Mouse (Mus musculus) limb, embryonic 14.5 days (tissue): ENCODE data around the gene Wdpcp. TPM values are rescaled to one million over a fixed set of nuclear protein-coding genes. Genes with fewer than 3 reads are reported as not detected.
A peak's percentile ranks its signal among the peaks of the same experiment; 100 is the strongest.

Experiments
- ATAC-seq: fragments of 200-750 bp; cut with Nextera tagmentation; 2 replicates; pipeline ENCODE4 v1.8.0; 2017; ENCODE audit warnings: low read depth, moderate number of reproducible peaks, moderate TSS enrichment; ENCODE audit not compliant: low FRiP score
- DNase-seq: peaks from one replicate; pipeline ENCODE4 v3.0.0-alpha.2; 2015; ENCODE audit warnings: low spot score
- H3K27ac ChIP-seq: fragments of 300-500 bp; sonication (generic); replicated peaks from 2 replicates; pipeline ENCODE4 v1.5.1; 2014; ENCODE audit warnings: low read depth, mild to moderate bottlenecking, low read length, moderate library complexity, mixed read lengths
- H3K27me3 ChIP-seq: fragments of 300-500 bp; sonication (generic); 2 replicates; pipeline ENCODE4 v1.6.1; 2014; ENCODE audit warnings: low read length, mixed read lengths; ENCODE audit not compliant: control insufficient read depth, insufficient read depth
- H3K36me3 ChIP-seq: fragments of 300-500 bp; sonication (generic); 2 replicates; pipeline ENCODE4 v1.6.1; 2014; ENCODE audit warnings: mild to moderate bottlenecking, low read length, moderate library complexity, mixed read lengths; ENCODE audit not compliant: control insufficient read depth, insufficient read depth
- H3K4me1 ChIP-seq: fragments of 300-500 bp; sonication (generic); 2 replicates; pipeline ENCODE4 v1.6.1; 2014; ENCODE audit warnings: antibody characterized with exemption, low read length, mixed read lengths; ENCODE audit not compliant: control insufficient read depth, insufficient read depth
- H3K4me2 ChIP-seq: fragments of 300-500 bp; sonication (generic); replicated peaks from 2 replicates; pipeline ENCODE4 v1.6.1; 2014; ENCODE audit warnings: low read depth, mild to moderate bottlenecking, low read length, moderate library complexity; ENCODE audit not compliant: severe bottlenecking
- H3K4me3 ChIP-seq: fragments of 300-500 bp; sonication (generic); replicated peaks from 2 replicates; pipeline ENCODE4 v1.5.1; 2014; ENCODE audit warnings: low read length
- H3K9ac ChIP-seq: fragments of 300-500 bp; sonication (generic); 2 replicates; pipeline ENCODE4 v1.6.1; 2014; ENCODE audit warnings: mild to moderate bottlenecking, low read depth, low read length, moderate library complexity; ENCODE audit not compliant: severe bottlenecking
- H3K9me3 ChIP-seq: fragments of 300-500 bp; sonication (generic); 2 replicates; pipeline ENCODE4 v1.6.1; 2016; ENCODE audit warnings: low read length; ENCODE audit not compliant: control insufficient read depth
- POLR2A ChIP-seq: fragments of 200-500 bp; IDR thresholded peaks from 2 replicates; pipeline ENCODE4 v1.8.0; 2012; ENCODE audit warnings: inconsistent platforms, mild to moderate bottlenecking, moderate library complexity, borderline replicate concordance; ENCODE audit not compliant: insufficient read depth, insufficient read length; ENCODE audit errors: extremely low read depth
- WGBS: fragments of 180-500 bp; shearing (Covaris S2); extraction: QIAGEN DNeasy Blood & Tissue Kit; methylation state at CpG from one replicate; pipeline ENCODE4 v1.1.7; 2014; 5-methylcytosine and 5-hydroxymethylcytosine counted together
- polyA plus RNA-seq, 2 experiments: library from polyadenylated mRNA; depleted of rRNA in 1 of 2; stranded (reverse) in 1 of 2; unstranded in 1 of 2; fragments of >200 nt; fragmentation: Nextera tagmentation in 1 of 2; extraction: Ambion mirVana in 1 of 2; gene quantifications; 2 replicates each; pipeline versions ENCODE4 v1.2.1 to v1.2.3; 2012 to 2014

Gene Wdpcp
- polyA plus RNA-seq, 2 experiments, result 5.4 to 5.9 TPM

- DNase-seq, result no peak
- TF ChIP-seq POLR2A, result no peak
- Histone ChIP-seq H3K9ac (no peak overlapping the region), H3K27me3 (no peaks in the 10 kb centered on the region), H3K27ac (no peak overlapping the region), H3K4me1 (no peaks in the 10 kb centered on the region), H3K36me3 (no peaks in the 10 kb centered on the region), H3K4me2 (no peak overlapping the region), H3K4me3 (no peak overlapping the region), H3K9me3 (no peaks in the 10 kb centered on the region)
- no peak for ATAC-seq
- WGBS, result 70% methylated on average over 4 of the region's 4 CpGs
Observed at GRCm38 (mm10) chr11:21644231-21644630, 72.2 kb downstream of the Wdpcp start.

- Histone ChIP-seq H3K36me3 (no peaks in the 10 kb centered on the region), H3K4me1 (no peaks in the 10 kb centered on the region), H3K4me3 (no peak overlapping the region), H3K27me3 (no peaks in the 10 kb centered on the region), H3K9me3 (no peaks in the 10 kb centered on the region), H3K4me2 (no peak overlapping the region), H3K27ac (no peak overlapping the region), H3K9ac (no peak overlapping the region)
- no peak for TF ChIP-seq POLR2A
- DNase-seq (peak; percentile 8), ATAC-seq (no peak)
- 73% methylated on average over 3 of the region's 3 CpGs for WGBS
Observed at GRCm38 (mm10) chr11:21646136-21646535, 74.1 kb downstream of the Wdpcp start.

DNA sequence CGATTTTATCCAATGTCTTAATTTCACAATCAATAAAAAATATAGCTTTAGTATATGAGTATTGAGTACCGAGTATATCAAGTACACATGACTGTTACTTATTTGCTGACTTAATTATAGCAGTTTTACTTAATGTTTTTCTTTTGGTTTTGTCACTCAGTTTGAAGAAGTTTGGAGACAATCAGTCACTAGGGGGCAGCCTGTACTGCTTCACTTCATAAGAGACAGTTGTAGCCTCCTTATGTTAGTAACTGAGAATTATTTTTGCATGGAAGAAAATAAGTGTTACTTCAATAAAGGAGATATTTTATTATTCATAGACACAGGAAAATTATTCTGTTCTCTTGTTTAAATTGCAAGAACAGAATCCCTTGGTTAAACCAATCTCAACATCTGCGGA, 87.0 kb downstream of the Wdpcp start:
- DNase-seq, result peak; percentile 29
- H3K4me1 ChIP-seq, result no peaks in the 10 kb centered on the region

DNA sequence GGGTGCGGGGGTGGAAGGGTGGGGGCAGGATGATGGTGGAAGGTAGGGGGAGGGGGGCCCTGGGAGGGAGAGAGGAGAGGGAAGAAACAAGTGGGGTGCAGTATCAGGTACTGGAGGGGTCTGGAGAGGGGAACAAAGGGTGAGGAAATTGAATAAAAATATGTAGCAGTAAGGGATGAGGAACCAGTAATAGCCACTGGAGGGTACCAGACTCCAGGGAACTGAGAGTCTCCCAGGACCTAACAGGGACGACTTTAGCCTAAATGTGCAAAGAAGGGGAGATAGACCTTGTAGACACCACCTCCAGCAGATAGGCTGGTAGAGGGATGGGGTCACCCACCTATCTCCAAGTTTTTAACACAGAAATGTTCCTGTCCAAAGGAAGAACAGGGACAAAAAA, 105.0 kb downstream of the Wdpcp start:
- DNase-seq (no peak), ATAC-seq (no peak)
- H3K9me3 ChIP-seq, result no peaks in the 10 kb centered on the region
- H3K27ac ChIP-seq, result no peak overlapping the region
- 80% methylated on average over 2 of the region's 2 CpGs for WGBS
- H3K4me2 ChIP-seq, result no peak overlapping the region
- no peak for TF ChIP-seq POLR2A
- H3K27me3 ChIP-seq, result no peaks in the 10 kb centered on the region
- no peaks in the 10 kb centered on the region for H3K4me1 ChIP-seq
- no peaks in the 10 kb centered on the region for H3K36me3 ChIP-seq
- no peak overlapping the region for H3K9ac ChIP-seq
- no peak overlapping the region for H3K4me3 ChIP-seq

More for the DNA sequence above, 87.0 kb downstream of the Wdpcp start:
- H3K27ac ChIP-seq, result no peak overlapping the region
- H3K4me3 ChIP-seq, result no peak overlapping the region
- ATAC-seq, result no peak
- H3K9ac ChIP-seq, result no peak overlapping the region
- 62% methylated on average over 3 of the region's 3 CpGs for WGBS
- no peak for TF ChIP-seq POLR2A
- no peaks in the 10 kb centered on the region for H3K36me3 ChIP-seq
- H3K9me3 ChIP-seq, result no peaks in the 10 kb centered on the region
- no peak overlapping the region for H3K4me2 ChIP-seq
- H3K27me3 ChIP-seq, result no peaks in the 10 kb centered on the region

DNA sequence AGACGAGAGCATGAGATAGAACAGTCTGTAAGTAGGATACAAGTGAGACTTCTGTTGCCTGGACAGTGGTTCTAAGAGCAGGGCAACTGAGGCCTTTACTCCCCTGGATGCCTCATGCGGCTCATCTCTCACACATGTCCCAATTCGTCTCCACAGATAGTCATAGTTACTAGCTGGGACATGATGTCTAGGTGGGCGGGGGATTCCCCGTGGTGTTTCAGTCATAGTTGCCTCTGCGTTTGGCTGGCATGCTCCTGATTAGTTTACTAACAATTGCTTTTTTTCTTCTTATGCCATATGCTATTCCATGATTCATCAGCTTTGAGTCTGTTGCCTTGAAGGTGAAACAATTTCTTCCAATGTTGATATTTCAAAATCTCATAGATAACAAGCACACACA, 116.4 kb downstream of the Wdpcp start:
- whole genome bisulfite sequencing, result 75% methylated on average over 6 of the region's 6 CpGs
- ATAC-seq (no peak), DNase-seq (no peak)
- Histone ChIP-seq H3K4me2 (no peak overlapping the region), H3K27me3 (no peaks in the 10 kb centered on the region), H3K9me3 (no peaks in the 10 kb centered on the region), H3K9ac (no peak overlapping the region), H3K4me3 (no peak overlapping the region), H3K36me3 (no peaks in the 10 kb centered on the region), H3K27ac (no peak overlapping the region), H3K4me1 (no peaks in the 10 kb centered on the region)
- no peak for TF ChIP-seq POLR2A

DNA sequence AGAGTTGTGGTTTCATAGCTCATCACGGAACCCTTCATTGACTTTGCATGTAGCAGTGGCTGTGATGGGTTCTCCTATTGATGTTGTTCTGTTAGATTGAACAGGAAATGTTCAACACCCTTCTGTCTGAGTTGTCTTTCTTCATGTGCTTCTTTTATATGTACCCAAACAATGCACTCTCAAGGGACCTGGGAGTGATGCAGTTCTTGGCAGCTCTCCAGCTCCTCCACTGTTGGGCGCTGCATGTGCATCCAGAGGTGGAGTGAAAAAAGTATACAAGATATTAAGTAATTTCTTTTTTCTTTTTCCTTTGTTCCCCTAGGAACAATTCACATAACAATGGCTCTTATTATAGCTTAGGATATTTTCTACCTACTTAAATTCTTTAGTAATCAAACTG, 118.7 kb downstream of the Wdpcp start:
- H3K4me2 ChIP-seq, result no peak overlapping the region
- no peaks in the 10 kb centered on the region for H3K4me1 ChIP-seq
- ATAC-seq (no peak), DNase-seq (no peak)
- no peak overlapping the region for H3K9ac ChIP-seq
- no peaks in the 10 kb centered on the region for H3K27me3 ChIP-seq
- no peak overlapping the region for H3K27ac ChIP-seq
- no peak for TF ChIP-seq POLR2A
- 77% methylated on average over 2 of the region's 2 CpGs for WGBS
- no peaks in the 10 kb centered on the region for H3K9me3 ChIP-seq
- no peak overlapping the region for H3K4me3 ChIP-seq
- H3K36me3 ChIP-seq, result no peaks in the 10 kb centered on the region
